Mouse (Mus musculus) midbrain, embryonic 16.5 days (tissue): ENCODE data around the gene B430306N03Rik. TPM values are rescaled to one million over a fixed set of nuclear protein-coding genes. Genes with fewer than 3 reads are reported as not detected.

Experiments used
- ATAC-seq: fragments of 200-750 bp; cut with Nextera tagmentation; 2 replicates; pipeline ENCODE4 v1.8.0; 2017; ENCODE audit warnings: moderate TSS enrichment
- H3K27ac ChIP-seq: fragments of 300-500 bp; sonication (generic); 2 replicates; pipeline ENCODE4 v1.5.1; 2014; ENCODE audit warnings: mild to moderate bottlenecking, low read length, mixed read lengths
- H3K27me3 ChIP-seq: fragments of 300-500 bp; sonication (generic); 2 replicates; pipeline ENCODE4 v1.6.1; 2014; ENCODE audit warnings: low read depth, low read length, mixed read lengths; ENCODE audit not compliant: control insufficient read depth, insufficient read depth
- H3K36me3 ChIP-seq: fragments of 300-500 bp; sonication (generic); 2 replicates; pipeline ENCODE4 v1.6.1; 2014; ENCODE audit warnings: mild to moderate bottlenecking, low read length, moderate library complexity, mixed read lengths; ENCODE audit not compliant: control insufficient read depth, insufficient read depth
- H3K4me1 ChIP-seq: fragments of 300-500 bp; sonication (generic); 2 replicates; pipeline ENCODE4 v1.6.1; 2014; ENCODE audit warnings: mild to moderate bottlenecking, low read length, mixed read lengths; ENCODE audit not compliant: control insufficient read depth, insufficient read depth
- H3K4me2 ChIP-seq: fragments of 300-500 bp; sonication (generic); 2 replicates; pipeline ENCODE4 v1.6.1; 2014; ENCODE audit warnings: mild to moderate bottlenecking, low read length, mixed read lengths
- H3K4me3 ChIP-seq: fragments of 300-500 bp; sonication (generic); 2 replicates; pipeline ENCODE4 v1.5.1; 2014; ENCODE audit warnings: low read depth, mild to moderate bottlenecking, low read length, moderate library complexity, mixed read lengths
- H3K9ac ChIP-seq: fragments of 300-500 bp; sonication (generic); 2 replicates; pipeline ENCODE4 v1.6.1; 2014; ENCODE audit warnings: low read depth, low read length, mixed read lengths
- H3K9me3 ChIP-seq: fragments of 300-500 bp; sonication (generic); replicated peaks from 2 replicates; pipeline ENCODE4 v1.6.1; 2014; ENCODE audit warnings: mild to moderate bottlenecking, low read length, mixed read lengths; ENCODE audit not compliant: control insufficient read depth, poor library complexity, severe bottlenecking
- WGBS: fragments of 180-500 bp; shearing (Covaris S2); extraction: QIAGEN DNeasy Blood & Tissue Kit; methylation state at CpG from one replicate; pipeline ENCODE4 v1.1.7; 2014; 5-methylcytosine and 5-hydroxymethylcytosine counted together
- polyA plus RNA-seq: library from polyadenylated mRNA; unstranded; fragments of >200 nt; fragmentation: Nextera tagmentation; extraction: Ambion mirVana; gene quantifications from 2 replicates; pipeline ENCODE4 v1.2.1, GENCODE M21; 2015

The B430306N03Rik gene
- polyA plus RNA-seq, 1 experiment from 2014 or later, result 0.14 TPM

GRCm38 (mm10) chr17:48299756-48300155, 16.2 kb upstream of the B430306N03Rik start:
- Histone ChIP-seq H3K4me1 (no peaks in the 10 kb centered on the region), H3K9me3 (no peaks in the 10 kb centered on the region)

GRCm38 (mm10) chr17:48300199-48300598, 15.7 kb upstream of the B430306N03Rik start:
- H3K4me2 ChIP-seq, result no peak overlapping the region
- no peak overlapping the region for H3K9ac ChIP-seq
- H3K36me3 ChIP-seq, result no peaks in the 10 kb centered on the region
- no peaks in the 10 kb centered on the region for H3K27me3 ChIP-seq
- WGBS, result 72% methylated on average over 7 of the region's 7 CpGs
- H3K27ac ChIP-seq, result no peak overlapping the region
- H3K9me3 ChIP-seq, result no peaks in the 10 kb centered on the region
- no peak overlapping the region for H3K4me3 ChIP-seq
- ATAC-seq, result no peak
- no peaks in the 10 kb centered on the region for H3K4me1 ChIP-seq

More at GRCm38 (mm10) chr17:48299756-48300155, 16.2 kb upstream of the B430306N03Rik start:
- H3K27ac ChIP-seq, result no peak overlapping the region
- no peaks in the 10 kb centered on the region for H3K27me3 ChIP-seq
- no peaks in the 10 kb centered on the region for H3K36me3 ChIP-seq
- no peak overlapping the region for H3K4me3 ChIP-seq
- no peak overlapping the region for H3K9ac ChIP-seq
- no peak for ATAC-seq
- WGBS, result 66% methylated on average over 4 of the region's 7 CpGs
- H3K4me2 ChIP-seq, result no peak overlapping the region

DNA sequence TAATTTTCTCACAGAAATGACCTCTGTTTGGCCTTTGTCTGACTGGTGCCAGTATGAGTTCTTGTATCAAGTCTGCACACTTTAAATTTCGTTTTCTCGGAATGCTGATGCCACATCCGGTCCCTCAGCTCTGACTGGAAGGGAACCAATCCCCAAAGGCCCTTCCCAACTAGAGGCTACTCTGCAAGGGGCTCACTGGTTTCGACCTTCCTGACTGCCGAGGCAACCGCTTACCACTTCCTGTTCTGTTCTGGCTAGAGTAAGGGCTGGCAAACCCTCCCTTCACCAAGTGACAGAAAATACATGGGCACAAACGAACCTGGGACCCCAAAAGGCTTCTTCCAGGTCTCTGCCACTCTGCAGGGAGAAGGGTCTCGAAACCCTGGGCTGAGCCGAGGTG, 15.1 kb upstream of the B430306N03Rik start:
- no peak overlapping the region for H3K9ac ChIP-seq
- H3K9me3 ChIP-seq, result no peaks in the 10 kb centered on the region
- no peaks in the 10 kb centered on the region for H3K27me3 ChIP-seq
- H3K36me3 ChIP-seq, result no peaks in the 10 kb centered on the region
- H3K4me2 ChIP-seq, result no peak overlapping the region
- no peak for ATAC-seq
- no peak overlapping the region for H3K4me3 ChIP-seq
- no peak overlapping the region for H3K27ac ChIP-seq
- no peaks in the 10 kb centered on the region for H3K4me1 ChIP-seq
- 85% methylated on average over 9 of the region's 9 CpGs for WGBS

DNA sequence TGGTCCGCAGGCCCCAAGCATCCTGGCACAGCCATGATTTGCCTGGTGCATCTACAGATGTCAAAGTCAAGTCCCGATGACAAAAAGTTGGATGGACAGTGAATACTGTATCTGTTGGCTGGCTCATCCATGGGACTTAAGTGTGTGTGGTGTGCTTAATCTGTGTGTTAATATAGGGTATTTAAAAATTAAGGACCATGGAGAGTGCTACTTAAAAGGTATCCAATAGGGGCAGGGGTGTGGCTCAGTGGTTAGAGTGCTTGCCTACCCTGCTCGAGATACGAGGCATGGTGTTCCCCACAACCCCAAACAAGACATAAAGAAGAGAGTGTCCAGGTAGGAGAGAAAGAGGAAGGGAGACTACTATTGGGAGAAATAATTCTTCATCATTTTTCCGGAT, 14.1 kb upstream of the B430306N03Rik start:
- no peaks in the 10 kb centered on the region for H3K4me1 ChIP-seq
- 94% methylated on average over 5 of the region's 5 CpGs for WGBS
- no peaks in the 10 kb centered on the region for H3K27me3 ChIP-seq
- H3K4me3 ChIP-seq, result no peak overlapping the region
- H3K9ac ChIP-seq, result no peak overlapping the region
- ATAC-seq, result no peak
- no peaks in the 10 kb centered on the region for H3K9me3 ChIP-seq
- H3K27ac ChIP-seq, result no peak overlapping the region
- H3K4me2 ChIP-seq, result no peak overlapping the region
- no peaks in the 10 kb centered on the region for H3K36me3 ChIP-seq

DNA sequence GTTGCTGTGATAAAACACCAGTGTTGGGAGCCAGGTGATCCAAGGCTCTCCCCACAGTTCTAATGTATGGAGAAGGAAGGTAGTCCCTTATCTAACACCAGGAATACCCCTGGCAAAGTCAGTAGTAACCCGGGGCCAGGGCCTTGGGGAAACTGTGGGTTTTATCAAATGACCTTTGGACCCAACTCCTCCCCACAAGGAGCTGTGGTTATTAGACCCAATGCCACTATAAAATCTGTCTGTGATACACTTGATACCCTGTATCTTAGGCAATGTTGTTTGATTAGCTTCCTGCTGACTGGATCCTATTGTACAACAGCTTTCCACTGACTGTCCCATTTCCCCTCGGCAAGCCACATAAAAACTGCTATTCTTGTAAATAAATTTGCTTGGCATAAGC, 3.8 kb upstream of the B430306N03Rik start:
- Histone ChIP-seq H3K36me3 (no peaks in the 10 kb centered on the region), H3K4me2 (no peak overlapping the region), H3K27me3 (no peaks in the 10 kb centered on the region), H3K9ac (no peak overlapping the region), H3K4me3 (no peak overlapping the region), H3K9me3 (no peaks in the 10 kb centered on the region), H3K27ac (no peak overlapping the region), H3K4me1 (no peaks in the 10 kb centered on the region)
- ATAC-seq, result no peak
- 73% methylated on average over 2 of the region's 2 CpGs for WGBS

GRCm38 (mm10) chr17:48318686-48319085, 2.7 kb downstream of the B430306N03Rik start:
- Histone ChIP-seq H3K4me3 (no peak overlapping the region), H3K4me1 (no peaks in the 10 kb centered on the region), H3K36me3 (no peaks in the 10 kb centered on the region), H3K27me3 (no peaks in the 10 kb centered on the region), H3K4me2 (no peak overlapping the region), H3K9ac (no peak overlapping the region), H3K27ac (no peak overlapping the region), H3K9me3 (no peaks in the 10 kb centered on the region)
- 90% methylated on average over 1 of the region's 1 CpGs for WGBS
- ATAC-seq, result no peak

DNA sequence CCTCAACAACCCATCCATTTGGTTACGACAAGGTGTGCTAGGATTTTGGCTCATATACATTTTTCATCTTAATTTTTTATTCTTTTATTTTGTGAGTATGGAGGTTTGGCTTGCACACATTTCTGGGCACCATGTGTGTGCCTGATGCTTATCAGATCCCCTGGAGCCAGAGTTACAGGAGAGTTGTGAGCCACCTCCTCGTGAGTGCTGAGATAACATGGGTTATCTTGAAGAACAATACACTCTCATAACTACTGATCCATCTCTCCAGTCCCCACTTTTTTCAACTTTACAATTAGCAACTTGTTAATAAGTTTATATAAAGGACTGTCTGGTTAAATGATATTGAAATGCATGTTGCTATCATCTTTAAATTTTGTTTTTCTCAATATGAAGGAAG, 5.3 kb downstream of the B430306N03Rik start:
- WGBS, result 89% methylated on average over 2 of the region's 2 CpGs
- no peak overlapping the region for H3K27ac ChIP-seq
- H3K4me3 ChIP-seq, result no peak overlapping the region

DNA sequence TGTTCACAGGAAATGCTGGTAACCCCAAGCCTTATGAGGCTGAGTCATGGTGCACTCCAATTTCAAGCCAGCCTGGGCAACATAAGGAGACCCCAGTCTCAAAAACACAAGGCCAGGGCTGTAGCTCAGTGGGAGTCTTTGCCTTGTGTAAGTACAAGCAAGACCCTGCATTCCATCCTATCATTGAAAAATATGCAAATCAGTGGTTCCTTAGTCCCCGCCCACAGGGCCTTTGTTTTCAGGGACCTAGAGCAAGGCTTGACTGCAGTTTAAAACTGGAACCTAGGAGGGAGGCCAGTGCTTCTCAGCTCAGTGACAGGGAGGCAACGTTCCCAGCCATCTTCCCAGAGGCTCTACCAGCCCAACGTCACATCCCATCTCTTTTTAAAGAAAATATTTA, 7.3 kb downstream of the B430306N03Rik start:
- WGBS, result 59% methylated on average over 3 of the region's 3 CpGs
- no peak overlapping the region for H3K9ac ChIP-seq
- ATAC-seq, result no peak

More for the DNA sequence above, 5.3 kb downstream of the B430306N03Rik start:
- no peaks in the 10 kb centered on the region for H3K27me3 ChIP-seq
- ATAC-seq, result no peak
- no peaks in the 10 kb centered on the region for H3K36me3 ChIP-seq
- no peak overlapping the region for H3K4me2 ChIP-seq
- H3K9ac ChIP-seq, result no peak overlapping the region
- H3K9me3 ChIP-seq, result no peaks in the 10 kb centered on the region
- H3K4me1 ChIP-seq, result no peaks in the 10 kb centered on the region

GRCm38 (mm10) chr17:48324258-48324657, 8.3 kb downstream of the B430306N03Rik start:
- 94% methylated on average over 5 of the region's 5 CpGs for WGBS

More for the DNA sequence above, 7.3 kb downstream of the B430306N03Rik start:
- Histone ChIP-seq H3K4me2 (no peak overlapping the region), H3K27me3 (no peaks in the 10 kb centered on the region), H3K4me3 (no peak overlapping the region), H3K9me3 (no peaks in the 10 kb centered on the region), H3K4me1 (no peaks in the 10 kb centered on the region), H3K36me3 (no peaks in the 10 kb centered on the region), H3K27ac (no peak overlapping the region)

More at GRCm38 (mm10) chr17:48324258-48324657, 8.3 kb downstream of the B430306N03Rik start:
- no peak overlapping the region for H3K9ac ChIP-seq
- no peaks in the 10 kb centered on the region for H3K4me1 ChIP-seq
- H3K4me2 ChIP-seq, result no peak overlapping the region
- no peak overlapping the region for H3K4me3 ChIP-seq
- H3K36me3 ChIP-seq, result no peaks in the 10 kb centered on the region
- H3K9me3 ChIP-seq, result no peaks in the 10 kb centered on the region
- H3K27ac ChIP-seq, result no peak overlapping the region
- ATAC-seq, result no peak
- H3K27me3 ChIP-seq, result no peaks in the 10 kb centered on the region
